Mouse (Mus musculus) brown adipose tissue, adult 24 weeks (tissue): ENCODE results near the gene Twist2. TPM values are rescaled to one million over a fixed set of nuclear protein-coding genes. Genes with fewer than 3 reads are reported as not detected.

Source experiments
- H3K27ac ChIP-seq: fragments of 200-500 bp; replicated peaks from 2 replicates; pipeline ENCODE4 v1.5.1; 2012; ENCODE audit warnings: low read depth, mild to moderate bottlenecking, low read length
- H3K4me1 ChIP-seq: fragments of 200-500 bp; 2 replicates; pipeline ENCODE4 v1.6.1; 2012; ENCODE audit warnings: low read length, mixed read lengths; ENCODE audit not compliant: control insufficient read depth, insufficient read depth, insufficient read length
- H3K4me3 ChIP-seq: fragments of 200-500 bp; 2 replicates; pipeline ENCODE4 v1.5.1; 2012; ENCODE audit warnings: low read depth, mild to moderate bottlenecking, low read length, moderate library complexity; ENCODE audit not compliant: insufficient read depth
- polyA plus RNA-seq: library from polyadenylated mRNA; stranded (reverse); fragments of >200 nt; gene quantifications from 2 replicates; pipeline ENCODE4 v1.2.4, GENCODE M21; 2012; ENCODE audit not compliant: missing spikeins, insufficient read depth, insufficient read length

The Twist2 gene
- polyA plus RNA-seq, 1 experiment, result 5.0 TPM

DNA sequence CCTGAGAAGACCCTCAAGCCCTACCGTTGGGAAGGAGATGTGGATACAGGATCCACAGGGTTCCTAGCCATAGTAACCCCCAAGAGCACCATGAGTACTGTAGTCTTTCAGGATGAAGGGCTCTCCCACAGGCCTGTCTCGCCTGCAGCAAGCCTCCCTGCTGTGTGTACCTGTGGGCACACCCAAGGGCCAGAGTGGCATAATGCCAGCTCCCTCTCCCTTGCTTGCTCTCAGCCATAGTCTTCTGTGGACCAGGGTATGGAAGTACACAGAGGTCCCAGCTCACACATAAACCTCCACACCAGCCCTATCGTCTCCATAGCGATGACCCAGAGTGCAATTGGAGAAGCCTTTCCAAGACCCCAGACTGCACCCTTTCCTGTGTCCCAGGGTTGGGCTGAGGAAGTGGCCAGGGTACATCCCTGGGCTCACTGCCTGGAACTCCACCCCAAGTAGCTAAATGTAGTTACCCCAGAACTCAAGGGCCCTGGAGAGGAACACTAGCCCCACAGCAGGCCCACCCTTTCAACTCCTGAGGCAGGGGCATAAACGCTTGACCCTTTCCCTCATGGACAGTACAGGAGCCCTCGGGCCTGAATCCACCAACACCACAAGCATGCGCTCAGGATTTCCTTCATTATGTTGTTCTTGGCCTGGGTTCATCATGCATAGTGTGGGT lies 73.9 kb downstream of the Twist2 start:
- Histone ChIP-seq H3K27ac (no peak overlapping the region), H3K4me3 (no peak overlapping the region), H3K4me1 (peaks cover 10% of the 10 kb centered on the region)

DNA sequence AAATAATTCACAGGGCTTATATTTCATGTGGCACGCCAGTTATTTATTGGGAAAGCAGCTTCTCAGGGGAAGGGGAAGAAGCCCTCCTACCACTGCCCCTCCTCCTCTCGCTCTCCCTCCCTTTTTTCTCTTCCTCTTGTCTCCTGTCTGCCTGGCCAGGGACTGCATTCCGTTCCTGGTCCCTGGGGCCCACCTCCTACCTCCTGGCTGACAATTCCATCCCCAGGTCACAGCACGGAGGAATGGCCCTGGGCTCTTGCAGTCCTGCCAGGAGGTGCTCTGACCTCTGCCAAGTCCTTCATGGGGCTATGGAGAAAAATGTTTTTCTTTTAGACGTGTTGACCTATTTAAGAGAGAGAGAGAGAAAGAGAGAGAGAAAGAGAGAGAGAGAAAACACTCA lies 77.4 kb downstream of the Twist2 start:
- Histone ChIP-seq H3K4me1 (peaks cover 12% of the 10 kb centered on the region), H3K27ac (peak overlapping the region; percentile 29; the same call in 1 of the 2 replicates), H3K4me3 (no peak overlapping the region)

DNA sequence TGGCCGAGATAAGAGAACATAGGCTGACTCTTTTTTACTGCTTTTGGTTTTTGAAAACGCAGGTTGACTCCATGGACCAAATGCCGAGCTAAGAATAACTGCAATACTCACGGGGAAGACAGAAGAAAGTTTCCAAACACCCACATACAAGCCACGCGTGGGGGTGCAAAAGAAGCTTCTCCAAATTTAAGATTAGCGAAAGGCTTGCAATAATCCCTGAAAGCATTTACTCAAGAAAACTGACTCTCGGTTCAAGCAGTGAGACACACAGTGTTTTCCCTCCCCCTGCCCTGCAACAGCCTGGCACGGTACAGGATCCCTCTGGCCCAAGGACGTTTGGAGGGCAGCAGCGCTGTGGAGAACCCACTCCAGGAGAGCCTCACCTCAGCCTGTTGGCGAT lies 78.9 kb downstream of the Twist2 start:
- no peak overlapping the region for H3K27ac ChIP-seq
- peaks cover 12% of the 10 kb centered on the region for H3K4me1 ChIP-seq
- H3K4me3 ChIP-seq, result no peak overlapping the region

DNA sequence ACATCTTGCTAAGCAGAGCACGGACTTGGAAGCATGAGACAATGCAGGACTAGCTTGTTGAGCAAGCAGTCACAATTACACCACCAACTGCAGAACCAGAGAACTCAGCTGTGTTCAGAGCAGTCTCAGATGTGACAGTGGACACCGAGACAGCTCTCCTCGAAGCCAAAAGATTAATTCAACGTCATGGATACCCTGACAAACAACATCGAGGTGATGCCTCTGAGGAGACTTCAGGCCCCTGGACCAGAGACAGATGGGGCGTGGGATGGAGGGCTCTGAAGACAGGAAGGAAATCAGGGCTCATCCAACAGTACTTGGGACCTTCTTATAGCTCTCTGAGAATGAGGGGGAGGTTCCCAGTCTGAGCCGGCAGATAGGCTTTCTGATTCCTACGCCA lies 79.6 kb downstream of the Twist2 start:
- Histone ChIP-seq H3K4me3 (no peak overlapping the region), H3K4me1 (peaks cover 12% of the 10 kb centered on the region), H3K27ac (no peak overlapping the region)

DNA sequence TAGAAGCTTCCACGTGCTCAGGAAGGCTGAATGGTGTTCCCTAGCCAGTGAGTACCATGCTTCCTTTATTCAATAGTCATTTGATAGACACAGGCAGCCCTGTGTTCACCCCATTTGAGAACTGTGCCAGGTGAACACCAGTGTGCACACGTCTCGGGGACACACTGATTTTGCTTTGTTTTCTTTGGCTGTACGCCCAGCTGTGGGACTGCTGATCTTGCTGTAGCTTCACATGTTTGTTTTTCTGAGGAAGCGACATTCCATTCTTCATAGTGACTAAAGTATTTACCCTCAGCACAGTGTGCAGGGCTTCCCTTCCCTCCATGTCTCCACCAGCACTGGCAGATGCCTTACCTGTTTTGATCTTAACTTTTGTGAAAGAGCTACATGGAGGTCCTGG lies 81.9 kb downstream of the Twist2 start:
- peaks cover 9% of the 10 kb centered on the region for H3K4me1 ChIP-seq
- no peak overlapping the region for H3K27ac ChIP-seq
- no peak overlapping the region for H3K4me3 ChIP-seq

DNA sequence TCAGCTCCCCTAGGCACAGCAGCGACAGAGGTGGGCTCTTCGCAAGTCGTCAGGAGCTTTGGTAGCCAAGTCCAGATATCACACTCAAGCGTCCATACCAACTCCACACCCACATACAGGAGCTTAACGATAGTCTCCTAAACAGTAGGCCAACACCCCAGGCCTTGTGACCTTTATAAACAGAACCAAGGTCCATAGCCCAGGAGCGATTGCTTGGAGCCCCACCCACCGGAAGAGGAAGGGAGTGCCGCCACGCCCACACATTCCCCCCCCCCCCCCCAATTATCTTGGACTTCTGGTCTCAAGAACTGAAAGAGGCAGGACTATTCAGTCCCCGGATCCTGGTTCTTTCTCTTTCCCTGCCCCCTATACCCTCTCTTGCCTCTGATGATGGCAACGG lies 92.3 kb downstream of the Twist2 start:
- no peak overlapping the region for H3K4me3 ChIP-seq
- H3K27ac ChIP-seq, result no peak overlapping the region
- H3K4me1 ChIP-seq, result no peaks in the 10 kb centered on the region

DNA sequence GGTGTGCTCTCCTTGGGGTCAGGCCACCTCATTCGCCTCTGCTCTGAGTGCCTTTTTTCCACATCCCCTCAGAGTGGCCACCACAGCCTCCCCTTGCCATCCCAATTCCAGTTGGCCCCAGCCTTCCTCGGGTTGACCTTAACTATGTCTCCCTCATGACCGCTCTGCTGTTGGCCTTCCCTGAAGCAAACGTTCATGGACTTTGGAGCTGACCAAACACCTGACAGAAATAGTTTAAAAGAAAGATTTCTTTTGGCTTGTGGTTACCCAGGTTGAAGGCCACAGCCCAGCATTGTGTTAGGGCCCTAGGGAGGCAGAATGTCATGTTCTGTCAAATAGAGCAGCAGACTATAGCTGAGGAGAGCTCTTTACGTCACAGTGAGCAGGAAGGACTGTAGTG lies 93.0 kb downstream of the Twist2 start:
- Histone ChIP-seq H3K4me3 (no peak overlapping the region), H3K27ac (no peak overlapping the region), H3K4me1 (no peaks in the 10 kb centered on the region)

DNA sequence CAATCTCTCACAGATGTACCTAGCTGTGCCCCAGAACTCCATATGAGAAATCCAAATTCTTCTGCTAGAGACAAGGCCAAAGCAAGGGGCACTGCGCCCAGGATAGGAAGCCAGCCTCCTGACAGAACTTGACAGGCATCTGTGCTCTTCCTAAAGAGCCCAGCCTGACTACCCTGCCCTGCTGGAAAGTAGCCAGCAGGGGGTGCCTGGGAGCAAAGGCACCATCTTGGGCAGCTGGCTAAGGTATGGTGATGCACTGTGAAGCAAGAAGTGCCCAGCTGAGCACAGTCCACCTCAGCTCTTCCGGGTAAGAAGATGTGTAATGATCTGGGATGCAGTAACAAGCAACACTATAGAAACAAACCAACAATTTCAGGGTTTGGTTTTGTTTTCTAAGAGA lies 95.8 kb downstream of the Twist2 start:
- Histone ChIP-seq H3K4me3 (no peak overlapping the region), H3K4me1 (no peaks in the 10 kb centered on the region), H3K27ac (no peak overlapping the region)
